Mouse (Mus musculus) limb, embryonic 15.5 days (tissue): ENCODE measurements at regions not wholly inside any gene's neighbourhood (a gene's known extent, or its start where the extent isn't known, plus 50 kb on each side); places are given as distances from the start of the nearest gene placed in this dataset.

Experiments
- ATAC-seq: fragments of 200-750 bp; cut with Nextera tagmentation; 2 replicates; pipeline ENCODE4 v1.8.0; 2017; ENCODE audit warnings: low read depth, moderate TSS enrichment; ENCODE audit not compliant: insufficient number of reproducible peaks, low FRiP score, low TSS enrichment
- H3K27ac ChIP-seq: fragments of 300-500 bp; sonication (generic); 2 replicates; pipeline ENCODE4 v1.5.1; 2015; ENCODE audit warnings: moderate library complexity, mild to moderate bottlenecking, inconsistent platforms
- H3K27me3 ChIP-seq: fragments of 300-500 bp; sonication (generic); 2 replicates; pipeline ENCODE4 v1.6.1; 2015; ENCODE audit warnings: inconsistent platforms
- H3K36me3 ChIP-seq: fragments of 300-500 bp; sonication (generic); 2 replicates; pipeline ENCODE4 v1.6.1; 2015; ENCODE audit warnings: inconsistent platforms
- H3K4me1 ChIP-seq: fragments of 300-500 bp; sonication (generic); 2 replicates; pipeline ENCODE4 v1.6.1; 2015; ENCODE audit warnings: inconsistent platforms
- H3K4me2 ChIP-seq: fragments of 300-500 bp; sonication (generic); 2 replicates; pipeline ENCODE4 v1.6.1; 2015; ENCODE audit warnings: mild to moderate bottlenecking, inconsistent platforms
- H3K4me3 ChIP-seq: fragments of 300-500 bp; sonication (generic); 2 replicates; pipeline ENCODE4 v1.5.1; 2015; ENCODE audit warnings: mild to moderate bottlenecking, inconsistent platforms
- H3K9ac ChIP-seq: fragments of 300-500 bp; sonication (generic); 2 replicates; pipeline ENCODE4 v1.6.1; 2015; ENCODE audit warnings: inconsistent platforms
- H3K9me3 ChIP-seq: fragments of 300-500 bp; sonication (generic); 2 replicates; pipeline ENCODE4 v1.6.1; 2016; ENCODE audit warnings: inconsistent platforms
- WGBS: fragments of 180-500 bp; shearing (Covaris S2); methylation state at CpG from one replicate; pipeline ENCODE4 v1.1.7; 2015; 5-methylcytosine and 5-hydroxymethylcytosine counted together

DNA sequence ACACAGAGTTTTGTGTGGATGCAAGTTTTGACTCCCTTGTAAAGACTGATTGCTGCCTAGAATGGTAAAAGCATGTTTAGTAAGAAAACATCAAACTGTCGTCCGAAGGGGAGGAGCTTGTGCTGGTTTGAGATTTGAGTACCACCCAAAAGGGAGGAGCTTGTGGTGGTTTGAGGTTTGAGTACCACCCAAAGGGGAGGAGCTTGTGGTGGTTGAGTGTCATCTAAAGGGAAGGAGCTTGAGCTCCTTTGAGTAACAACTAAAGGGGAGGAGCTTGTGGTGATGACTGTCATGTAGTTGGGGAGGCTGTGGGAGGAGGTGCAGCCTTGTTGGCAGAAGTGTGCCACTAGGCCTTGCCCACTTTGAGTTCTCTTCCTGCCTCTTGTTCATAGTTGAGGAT lies 192.8 kb upstream of the Ajap1 start:
- Histone ChIP-seq H3K9ac (no peak overlapping the region), H3K4me2 (no peak overlapping the region), H3K4me3 (no peak overlapping the region), H3K36me3 (no peaks in the 10 kb centered on the region), H3K4me1 (no peaks in the 10 kb centered on the region), H3K27me3 (no peaks in the 10 kb centered on the region), H3K9me3 (no peaks in the 10 kb centered on the region), H3K27ac (no peak overlapping the region)
- no peak for ATAC-seq
- WGBS, result 73% methylated on average over 2 of the region's 2 CpGs

DNA sequence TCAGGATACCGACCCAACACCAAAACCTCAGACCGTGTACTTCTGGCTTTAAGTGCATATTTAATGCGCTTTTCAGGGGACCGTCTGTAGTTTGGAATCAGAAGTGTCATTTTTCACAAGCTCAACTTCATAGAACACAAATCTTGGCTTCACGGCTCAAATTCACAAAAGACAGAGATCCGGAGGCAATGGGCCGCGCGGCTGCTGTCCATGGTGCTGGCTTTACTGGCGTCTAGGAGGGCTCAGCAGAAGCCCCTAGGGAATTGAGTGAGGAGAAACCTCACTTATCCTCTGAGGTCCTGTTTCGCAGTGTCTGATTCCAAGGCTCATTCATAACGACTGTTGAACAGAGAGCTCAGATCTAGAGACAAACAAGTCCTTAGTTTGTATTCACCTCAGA lies 196.5 kb upstream of the Ajap1 start:
- no peak for ATAC-seq
- 28% methylated on average over 12 of the region's 12 CpGs for WGBS

DNA sequence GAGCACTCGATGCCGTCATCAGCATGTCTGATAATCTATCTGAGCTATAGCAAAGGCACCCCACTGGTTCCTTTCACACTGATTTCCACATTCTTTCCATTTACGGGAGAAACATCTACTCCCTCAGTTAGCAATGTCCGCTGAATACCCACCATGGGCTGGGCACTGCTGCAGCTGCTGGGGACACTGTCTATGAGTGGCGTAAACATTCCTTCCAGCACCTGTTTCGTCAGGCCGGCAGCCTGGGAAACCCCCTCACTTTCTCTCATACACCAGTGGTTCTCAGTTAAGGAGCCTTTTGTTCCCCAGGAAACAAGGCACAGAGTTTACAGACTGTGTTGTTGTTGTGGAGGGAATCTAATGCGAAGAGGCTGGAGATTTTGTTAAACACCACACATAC lies 205.8 kb upstream of the Ajap1 start:
- WGBS, result 60% methylated on average over 8 of the region's 8 CpGs
- H3K4me2 ChIP-seq, result no peak overlapping the region
- H3K27ac ChIP-seq, result no peak overlapping the region
- no peaks in the 10 kb centered on the region for H3K27me3 ChIP-seq
- no peak for ATAC-seq
- no peaks in the 10 kb centered on the region for H3K4me1 ChIP-seq
- no peak overlapping the region for H3K4me3 ChIP-seq
- H3K9ac ChIP-seq, result no peak overlapping the region
- H3K9me3 ChIP-seq, result no peaks in the 10 kb centered on the region
- H3K36me3 ChIP-seq, result no peaks in the 10 kb centered on the region

More for the DNA sequence above, 196.5 kb upstream of the Ajap1 start:
- H3K4me3 ChIP-seq, result no peak overlapping the region
- no peak overlapping the region for H3K9ac ChIP-seq
- H3K36me3 ChIP-seq, result no peaks in the 10 kb centered on the region
- H3K27ac ChIP-seq, result no peak overlapping the region
- H3K9me3 ChIP-seq, result no peaks in the 10 kb centered on the region
- H3K4me2 ChIP-seq, result no peak overlapping the region
- H3K27me3 ChIP-seq, result no peaks in the 10 kb centered on the region
- no peaks in the 10 kb centered on the region for H3K4me1 ChIP-seq

DNA sequence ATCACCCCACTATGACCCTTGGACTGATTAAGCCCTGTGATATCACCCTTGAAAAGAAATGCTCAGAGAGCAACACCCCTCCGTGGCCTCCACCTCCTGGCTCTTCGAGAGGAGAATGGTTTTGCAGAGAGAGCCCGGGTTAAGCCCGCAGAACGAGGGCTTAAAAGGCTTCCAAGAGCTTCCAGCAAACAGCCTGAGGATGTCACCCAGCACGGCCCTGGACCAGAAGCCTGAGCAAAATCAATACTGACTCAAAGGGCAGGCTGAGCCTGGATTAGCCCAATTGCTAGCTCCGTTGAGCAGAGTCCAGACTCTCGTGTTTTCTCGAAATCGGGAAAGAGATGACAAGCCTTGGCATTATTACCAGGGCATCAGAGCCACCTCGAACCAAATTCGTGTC lies 211.3 kb upstream of the Ajap1 start:
- no peak for ATAC-seq
- H3K4me1 ChIP-seq, result no peaks in the 10 kb centered on the region
- WGBS, result 77% methylated on average over 12 of the region's 12 CpGs
- H3K9me3 ChIP-seq, result no peaks in the 10 kb centered on the region
- no peak overlapping the region for H3K27ac ChIP-seq
- H3K27me3 ChIP-seq, result no peaks in the 10 kb centered on the region
- H3K4me2 ChIP-seq, result no peak overlapping the region
- no peak overlapping the region for H3K9ac ChIP-seq
- no peaks in the 10 kb centered on the region for H3K36me3 ChIP-seq
- H3K4me3 ChIP-seq, result no peak overlapping the region

DNA sequence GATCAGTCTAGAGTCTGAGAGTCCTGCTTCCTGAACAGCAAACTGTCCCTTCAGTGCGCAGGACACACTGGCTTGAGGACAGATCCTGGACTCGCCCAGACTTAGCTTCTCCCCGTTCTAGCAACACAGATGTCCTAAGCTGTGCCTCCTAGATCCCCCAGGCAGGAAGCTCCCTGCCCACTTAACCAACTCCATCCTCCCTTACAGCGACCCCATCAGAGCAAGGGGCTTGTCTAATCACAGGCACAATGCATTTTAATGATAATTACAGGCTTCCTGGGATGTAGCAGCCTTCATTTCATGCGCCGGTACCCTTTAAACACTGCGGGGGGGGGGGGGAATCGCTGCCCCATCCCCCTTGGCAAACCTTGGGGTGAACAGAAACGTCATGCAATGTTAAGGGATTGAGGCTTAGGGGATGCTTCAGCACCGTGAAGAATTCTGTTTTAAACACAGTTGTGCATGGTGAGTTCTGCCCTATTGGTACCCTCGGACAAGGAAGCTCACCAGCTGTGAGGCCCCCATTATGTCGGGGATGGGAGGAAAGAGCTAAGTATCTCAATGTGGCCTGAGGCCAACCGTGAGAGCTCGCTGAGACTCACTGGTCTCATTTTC lies 213.9 kb upstream of the Ajap1 start:
- H3K9me3 ChIP-seq, result no peaks in the 10 kb centered on the region
- H3K36me3 ChIP-seq, result no peaks in the 10 kb centered on the region
- H3K9ac ChIP-seq, result no peak overlapping the region
- no peak overlapping the region for H3K27ac ChIP-seq
- no peak overlapping the region for H3K4me3 ChIP-seq
- WGBS, result 25% methylated on average over 14 of the region's 14 CpGs
- no peaks in the 10 kb centered on the region for H3K27me3 ChIP-seq
- no peaks in the 10 kb centered on the region for H3K4me1 ChIP-seq
- no peak overlapping the region for H3K4me2 ChIP-seq
- no peak for ATAC-seq

DNA sequence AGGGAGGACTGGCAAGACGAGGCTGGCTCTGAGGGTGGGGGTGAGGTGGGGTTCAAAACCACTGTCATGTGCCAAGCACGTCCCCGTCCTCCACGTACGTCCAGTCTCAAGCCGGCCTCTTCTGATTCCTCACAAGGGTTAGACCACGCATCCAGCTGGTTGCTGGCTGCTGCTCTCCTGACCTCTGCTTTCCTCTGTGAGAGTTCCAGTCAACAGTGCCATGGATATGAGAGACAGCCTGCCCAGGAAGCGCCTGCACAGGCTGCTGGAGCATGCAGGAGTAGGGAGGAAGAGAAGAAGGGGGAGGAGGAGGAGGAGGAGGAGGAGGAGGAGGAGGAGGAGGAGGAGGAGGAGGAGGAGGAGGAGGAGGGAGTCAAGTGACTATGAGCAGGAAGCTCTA lies 224.6 kb upstream of the Ajap1 start:
- ATAC-seq, result no peak
- WGBS, result 57% methylated on average over 7 of the region's 8 CpGs
- no peaks in the 10 kb centered on the region for H3K4me1 ChIP-seq

DNA sequence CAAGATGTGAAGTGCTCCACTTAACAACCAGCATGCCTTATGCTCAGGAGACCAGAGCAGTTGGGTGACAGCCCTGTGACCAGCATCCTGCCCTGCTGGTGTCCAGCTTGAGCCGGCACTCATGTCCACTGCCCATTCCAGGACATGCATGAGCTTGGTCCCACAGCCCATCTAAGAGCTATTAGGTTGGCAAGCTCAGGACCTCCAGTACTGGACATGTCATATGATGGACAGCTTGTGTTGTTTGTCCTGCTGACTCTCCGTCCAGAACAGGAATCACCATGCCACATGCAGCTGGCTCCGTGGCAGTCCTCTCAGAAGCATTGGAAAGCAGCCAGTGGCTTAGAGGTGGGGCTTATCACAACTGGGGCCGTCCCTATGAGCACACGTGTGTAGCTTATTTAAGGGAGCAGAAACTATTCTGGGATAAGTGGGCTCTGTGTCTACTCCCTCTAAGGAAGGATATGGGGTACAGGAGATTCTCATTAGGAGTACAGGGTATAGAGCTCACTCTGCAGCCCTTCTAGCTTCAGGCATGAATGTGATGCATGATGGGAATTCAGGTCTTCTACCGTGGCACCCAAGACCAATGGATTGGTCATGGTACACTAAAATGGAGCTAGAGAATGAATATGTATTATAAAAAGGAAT lies 232.5 kb upstream of the Ajap1 start:
- Histone ChIP-seq H3K27ac (no peak overlapping the region), H3K9ac (no peak overlapping the region), H3K4me3 (no peak overlapping the region), H3K36me3 (no peaks in the 10 kb centered on the region), H3K9me3 (no peaks in the 10 kb centered on the region), H3K4me2 (no peak overlapping the region), H3K27me3 (no peaks in the 10 kb centered on the region), H3K4me1 (no peaks in the 10 kb centered on the region)
- 46% methylated on average over 6 of the region's 6 CpGs for WGBS
- peak; percentile 53 for ATAC-seq

More for the DNA sequence above, 224.6 kb upstream of the Ajap1 start:
- H3K4me2 ChIP-seq, result no peak overlapping the region
- H3K27me3 ChIP-seq, result no peaks in the 10 kb centered on the region
- H3K9ac ChIP-seq, result no peak overlapping the region
- no peak overlapping the region for H3K4me3 ChIP-seq
- H3K36me3 ChIP-seq, result no peaks in the 10 kb centered on the region
- no peaks in the 10 kb centered on the region for H3K9me3 ChIP-seq
- H3K27ac ChIP-seq, result no peak overlapping the region

DNA sequence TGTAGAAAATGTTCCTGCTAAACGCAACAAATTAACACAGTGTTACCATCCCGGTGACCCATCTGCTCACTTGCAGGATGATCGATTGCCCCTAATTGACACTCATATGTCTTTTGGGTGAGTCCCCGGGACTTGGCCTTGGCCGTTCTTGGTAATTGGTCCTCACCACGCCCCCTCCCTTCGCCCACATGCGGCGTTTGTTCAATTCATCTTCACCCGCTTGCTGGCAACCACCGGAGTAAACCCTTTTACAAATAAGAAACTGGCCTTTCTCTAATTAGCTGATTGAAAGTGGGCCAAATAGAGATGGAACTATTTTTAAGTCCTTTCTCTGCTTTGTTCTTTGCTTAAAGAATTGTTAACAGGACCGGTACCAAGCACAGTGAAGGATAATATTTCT lies 234.7 kb upstream of the Ajap1 start:
- H3K9ac ChIP-seq, result no peak overlapping the region
- no peaks in the 10 kb centered on the region for H3K27me3 ChIP-seq
- H3K4me2 ChIP-seq, result no peak overlapping the region
- H3K4me3 ChIP-seq, result no peak overlapping the region
- no peak for ATAC-seq
- H3K27ac ChIP-seq, result no peak overlapping the region
- WGBS, result 72% methylated on average over 12 of the region's 12 CpGs
- no peaks in the 10 kb centered on the region for H3K4me1 ChIP-seq
- no peaks in the 10 kb centered on the region for H3K9me3 ChIP-seq
- no peaks in the 10 kb centered on the region for H3K36me3 ChIP-seq

DNA sequence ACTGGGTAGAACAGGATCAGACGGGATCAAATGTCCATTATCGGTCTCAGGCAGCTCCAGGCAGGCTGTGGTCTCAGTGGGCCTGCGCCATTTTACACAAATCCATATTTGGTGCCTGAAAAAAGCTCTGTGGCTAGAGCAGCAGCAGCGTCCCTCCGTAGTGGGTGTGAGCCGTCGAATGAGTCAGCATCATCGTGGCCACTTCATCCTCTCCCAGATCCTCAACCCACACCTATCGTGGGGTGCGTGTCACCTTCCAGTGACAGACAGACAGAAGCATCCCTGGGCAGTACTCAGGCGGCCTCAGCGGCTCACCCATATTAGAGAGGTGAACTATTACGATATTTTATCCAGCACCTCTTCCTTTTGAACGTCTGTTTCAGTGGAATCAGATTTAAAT lies 233.0 kb upstream of the A430005L14Rik start:
- Histone ChIP-seq H3K4me3 (no peak overlapping the region), H3K36me3 (no peaks in the 10 kb centered on the region), H3K9ac (no peak overlapping the region), H3K27ac (no peak overlapping the region), H3K4me2 (no peak overlapping the region), H3K27me3 (no peaks in the 10 kb centered on the region), H3K9me3 (no peaks in the 10 kb centered on the region), H3K4me1 (no peaks in the 10 kb centered on the region)
- no peak for ATAC-seq
- WGBS, result 76% methylated on average over 14 of the region's 14 CpGs

DNA sequence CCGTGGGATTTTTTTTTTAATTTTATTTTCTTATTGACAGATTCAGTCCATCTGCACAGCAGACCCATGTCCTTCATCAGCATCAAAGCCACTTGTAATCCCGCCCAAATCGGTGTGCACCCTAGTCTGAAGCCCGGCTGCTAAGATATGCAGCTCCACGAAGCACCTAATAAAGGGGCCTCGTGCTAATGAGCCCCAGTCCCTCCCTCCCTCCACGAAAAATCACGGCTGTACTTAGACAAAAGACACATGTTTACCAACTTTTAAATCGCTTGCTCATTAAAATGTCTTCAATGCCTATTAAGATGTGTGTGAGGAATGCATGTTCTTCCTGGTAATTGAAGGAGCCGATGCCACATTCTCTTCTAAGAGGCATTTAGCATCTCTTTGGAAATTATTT lies 229.8 kb upstream of the A430005L14Rik start:
- no peak for ATAC-seq
- no peak overlapping the region for H3K9ac ChIP-seq
- no peak overlapping the region for H3K4me3 ChIP-seq
- no peaks in the 10 kb centered on the region for H3K9me3 ChIP-seq
- H3K27ac ChIP-seq, result no peak overlapping the region
- H3K36me3 ChIP-seq, result no peaks in the 10 kb centered on the region
- H3K27me3 ChIP-seq, result no peaks in the 10 kb centered on the region
- H3K4me1 ChIP-seq, result no peaks in the 10 kb centered on the region
- H3K4me2 ChIP-seq, result no peak overlapping the region
- WGBS, result 32% methylated on average over 10 of the region's 10 CpGs

DNA sequence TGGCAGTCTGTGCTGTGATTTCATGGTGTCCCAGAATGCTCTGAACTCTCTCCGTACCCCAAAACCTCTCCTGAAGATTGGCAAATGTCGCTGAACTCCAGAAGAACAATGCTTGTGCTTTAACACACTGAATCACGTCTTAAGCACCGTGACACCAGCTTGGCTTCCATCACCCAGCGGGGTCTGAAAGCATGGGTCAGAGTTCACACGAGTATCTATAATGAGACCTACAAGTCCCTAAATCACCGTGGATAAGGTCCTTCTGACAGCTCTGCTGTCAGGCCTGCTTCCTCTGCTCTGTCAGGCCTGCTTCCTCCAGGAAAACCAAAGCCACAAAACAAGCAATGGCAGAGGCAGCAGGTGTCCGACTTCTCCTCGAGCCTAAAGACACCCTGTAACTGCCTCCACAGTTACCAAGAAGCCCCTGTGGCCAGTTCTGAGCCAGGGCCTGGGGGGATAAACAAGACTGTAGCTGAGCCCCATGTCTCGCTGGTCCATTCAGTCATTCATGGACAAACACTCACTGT lies 229.1 kb upstream of the A430005L14Rik start:
- H3K4me1 ChIP-seq, result no peaks in the 10 kb centered on the region
- no peak overlapping the region for H3K27ac ChIP-seq
- H3K9ac ChIP-seq, result no peak overlapping the region
- H3K4me3 ChIP-seq, result no peak overlapping the region
- no peaks in the 10 kb centered on the region for H3K27me3 ChIP-seq
- H3K9me3 ChIP-seq, result no peaks in the 10 kb centered on the region
- H3K36me3 ChIP-seq, result no peaks in the 10 kb centered on the region
- ATAC-seq, result no peak
- 36% methylated on average over 10 of the region's 10 CpGs for WGBS
- H3K4me2 ChIP-seq, result no peak overlapping the region

DNA sequence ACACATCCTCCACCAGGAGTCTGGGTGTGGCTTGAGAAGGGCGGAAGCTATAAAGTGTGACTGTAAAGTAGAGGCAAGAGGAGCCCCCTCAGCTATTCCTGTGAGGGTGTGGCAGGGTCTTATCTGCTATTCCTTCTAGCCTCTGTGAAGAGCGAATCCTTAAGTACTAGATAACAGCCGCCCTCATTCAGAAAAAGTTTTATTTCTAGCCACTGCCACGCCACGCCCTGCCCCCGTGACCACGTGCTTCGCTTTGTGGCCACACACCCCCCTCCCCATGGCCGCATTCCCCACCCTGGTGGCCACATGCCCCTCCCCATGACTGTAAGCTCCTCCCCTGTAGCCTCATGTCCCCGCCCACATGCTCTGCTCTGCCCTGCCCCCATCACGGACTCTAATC lies 218.9 kb upstream of the A430005L14Rik start:
- H3K9ac ChIP-seq, result no peak overlapping the region
- no peaks in the 10 kb centered on the region for H3K27me3 ChIP-seq
- H3K4me1 ChIP-seq, result 0 out of 2 replicates have a peak, but pooled peaks cover 2% of the 10 kb centered on the region
- 85% methylated on average over 11 of the region's 11 CpGs for WGBS
- H3K36me3 ChIP-seq, result no peaks in the 10 kb centered on the region
- H3K4me2 ChIP-seq, result no peak overlapping the region
- no peak overlapping the region for H3K4me3 ChIP-seq
- ATAC-seq, result no peak
- no peak overlapping the region for H3K27ac ChIP-seq
- H3K9me3 ChIP-seq, result no peaks in the 10 kb centered on the region
